Mouse (Mus musculus) brain, embryonic 14.5 days (tissue): ENCODE measurements around the gene Rab37.

Experiments used
- CTCF ChIP-seq: fragments of 200-500 bp; IDR thresholded peaks from 2 replicates; pipeline ENCODE4 v1.5.1; 2012; ENCODE audit warnings: inconsistent platforms, mild to moderate bottlenecking, moderate library complexity, borderline replicate concordance; ENCODE audit not compliant: insufficient read depth, insufficient read length; ENCODE audit errors: extremely low read depth
- POLR2A ChIP-seq: fragments of 200-500 bp; IDR thresholded peaks from 2 replicates; pipeline ENCODE4 v1.6.1; 2012; ENCODE audit warnings: mild to moderate bottlenecking, inconsistent platforms, borderline replicate concordance; ENCODE audit not compliant: poor library complexity, insufficient read depth, insufficient read length, severe bottlenecking; ENCODE audit errors: extremely low read depth

- TF ChIP-seq CTCF (no peak), POLR2A (no peak)
These were observed 87.5 kb downstream of the Rab37 start for GRCm38 (mm10) chr11:115178766-115179165.
